Mouse (Mus musculus): ENCODE measurements around the gene Retreg2.

Retreg2 gene

DNA sequence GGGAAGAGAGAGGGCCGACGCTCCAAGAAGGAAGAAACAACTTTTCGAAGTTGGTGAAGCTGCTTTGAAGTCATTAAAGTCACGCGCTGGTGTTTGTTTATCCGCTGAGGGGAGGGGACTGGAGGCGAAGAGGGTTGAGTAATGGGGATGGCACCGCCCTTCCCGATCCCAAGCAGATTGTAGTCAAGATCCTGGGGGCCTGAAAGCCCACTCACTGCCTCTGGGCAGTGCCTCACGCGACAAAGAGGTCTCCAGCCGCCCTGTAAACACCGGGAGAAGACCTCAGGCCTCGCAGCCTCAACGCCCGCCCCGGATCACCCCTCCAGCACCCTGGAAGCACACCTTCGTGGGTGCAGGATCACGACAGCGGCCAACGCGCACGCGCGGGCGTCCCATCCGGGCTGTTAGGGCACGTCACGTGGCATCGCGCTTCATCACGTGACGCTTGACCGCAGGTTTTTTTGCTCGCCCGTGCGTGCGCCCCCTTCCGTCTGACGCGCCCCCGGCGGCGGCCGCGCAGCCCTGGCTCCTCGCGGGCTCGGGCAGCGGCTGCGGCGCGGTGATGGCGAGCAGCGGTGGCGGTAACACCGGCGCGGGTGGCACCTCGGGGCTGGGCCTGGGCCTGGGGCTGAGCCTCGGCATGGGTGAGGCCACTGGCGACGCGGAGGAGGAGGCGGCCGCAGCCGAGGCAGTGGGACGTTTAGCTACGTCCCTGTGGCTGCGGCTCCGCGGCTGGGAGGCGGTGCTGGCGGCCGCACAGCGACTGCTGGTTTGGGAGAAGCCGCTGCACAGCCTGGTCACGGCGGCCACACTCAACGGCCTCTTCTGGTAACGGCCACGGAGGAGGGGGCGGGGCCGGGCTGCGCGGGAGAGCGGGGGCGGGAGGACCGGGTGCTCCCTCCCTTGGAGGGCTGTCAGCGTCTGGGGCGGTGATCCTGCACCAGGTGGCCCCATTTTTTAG, at the start of gene Retreg2, which contains the start of gene Cnppd1:
Retreg2 (plus strand) TSS at position 478 of the 961 bp plus-strand sequence.
Cnppd1 (minus strand) TSS at position 411 of the 961 bp plus-strand sequence.
- peak; percentile 96 for DNase-seq (ENCODE audit: low spot score)

DNA sequence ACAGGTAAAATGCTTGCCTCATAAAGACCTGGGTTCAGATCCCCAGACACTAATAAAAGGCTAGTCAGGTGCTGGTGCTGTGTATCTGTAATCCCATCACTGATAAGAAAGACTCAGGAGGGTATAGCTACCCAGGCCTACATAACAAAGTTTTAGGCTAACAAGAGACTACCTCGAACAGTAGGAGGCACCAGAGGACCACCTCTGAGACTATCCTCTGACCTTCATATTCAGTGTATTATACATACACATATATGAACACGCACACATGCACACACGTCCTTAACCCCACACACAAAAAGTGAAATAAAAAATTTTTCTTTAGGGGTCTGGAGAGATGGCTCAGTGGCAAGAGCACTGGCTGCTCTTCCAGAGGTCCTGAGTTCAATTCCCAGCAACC, 20.4 kb upstream of the Retreg2 start:
- DNase-seq (ENCODE audit: low spot score), result no peak

DNA sequence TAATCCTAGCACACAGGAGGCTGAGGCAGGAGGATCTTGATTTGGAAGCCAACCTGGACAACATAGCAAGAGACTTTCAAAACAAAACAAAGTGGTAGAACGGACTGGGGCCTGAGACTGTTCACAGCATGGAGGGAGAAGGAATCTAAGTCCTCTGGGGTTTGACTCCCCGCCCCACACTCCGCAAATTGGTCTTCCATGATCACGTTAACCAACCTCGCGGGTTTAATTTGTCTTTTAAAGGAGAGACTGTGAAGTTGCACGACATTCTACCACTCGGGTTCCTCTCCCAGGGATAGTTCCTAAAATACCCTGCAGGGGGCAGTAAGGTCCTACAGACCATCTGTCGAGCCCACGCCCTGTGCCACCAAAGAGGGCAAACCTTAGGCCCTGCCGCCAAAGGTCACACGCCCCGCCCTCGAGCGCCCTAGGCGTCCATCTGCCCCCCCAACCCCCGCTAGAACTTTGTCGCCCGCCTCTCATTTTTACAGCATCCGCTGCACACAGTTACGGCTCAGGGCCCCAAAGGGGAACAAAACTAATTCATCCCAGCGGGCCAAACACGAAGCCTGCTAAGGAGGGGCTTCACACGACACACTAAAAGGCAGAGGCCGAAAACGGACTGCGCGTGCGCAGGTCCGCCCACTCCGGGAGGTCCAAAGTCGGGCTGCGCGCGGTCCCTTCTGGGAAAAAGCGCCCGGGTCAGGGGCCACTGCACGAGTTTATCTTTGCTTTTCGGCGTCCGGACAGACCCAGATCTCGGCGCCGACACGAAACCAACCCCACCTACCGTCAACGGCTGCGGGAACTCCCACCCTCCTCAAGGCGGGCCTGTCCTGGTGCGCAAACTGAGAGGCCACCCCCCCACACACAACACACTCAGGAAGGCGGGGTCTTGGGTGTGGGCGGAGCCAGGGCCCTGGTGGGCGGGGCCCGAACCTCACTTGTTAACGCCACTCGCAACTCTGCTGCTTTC, 17.9 kb upstream of the Retreg2 start, which contains the start of gene Nhej1:
Nhej1 (minus strand) TSS at position 855 of the 976 bp plus-strand sequence.
- peak; percentile 93 for DNase-seq (ENCODE audit: low spot score)

DNA sequence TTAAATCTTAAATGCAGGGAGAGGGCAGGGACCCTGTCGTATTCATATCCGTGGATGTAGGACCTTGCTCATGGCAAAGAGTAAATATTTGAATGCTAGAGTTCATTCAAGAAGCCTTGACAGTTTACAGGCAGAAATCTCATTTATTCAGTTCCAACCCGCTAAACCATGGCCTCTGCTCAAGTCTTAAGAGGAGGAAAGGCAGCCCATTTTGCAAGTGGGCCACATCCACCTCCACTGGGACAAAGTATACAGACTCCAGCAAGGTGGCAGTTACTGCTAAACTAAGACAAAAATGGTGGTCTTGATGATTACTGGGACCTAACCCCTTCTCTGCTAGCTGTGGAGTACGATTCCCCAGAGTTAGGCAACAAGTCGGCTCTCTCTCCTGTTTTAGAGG, 17.2 kb upstream of the Retreg2 start:
- no peak for DNase-seq (ENCODE audit: low spot score)

DNA sequence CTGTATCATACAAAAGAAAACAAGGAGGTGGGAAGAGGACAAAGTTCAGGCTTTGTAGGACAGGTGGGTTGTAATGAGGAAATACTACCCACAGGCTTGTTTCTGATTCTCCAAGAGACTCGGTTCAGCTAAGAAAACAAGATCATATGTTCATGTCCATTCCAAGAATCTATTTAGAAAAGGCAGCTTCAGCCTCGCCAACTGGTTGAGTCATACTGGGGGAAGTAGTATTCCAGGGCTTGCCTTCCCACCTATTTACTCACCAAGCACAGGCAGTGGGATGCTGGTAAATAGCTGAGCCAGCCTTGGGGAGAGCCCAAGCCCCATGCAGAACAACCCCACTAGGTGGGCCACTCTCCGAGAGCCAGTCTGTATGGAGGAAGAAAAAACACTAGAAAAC, 13.9 kb upstream of the Retreg2 start:
- no peak for DNase-seq (ENCODE audit: low spot score)

DNA sequence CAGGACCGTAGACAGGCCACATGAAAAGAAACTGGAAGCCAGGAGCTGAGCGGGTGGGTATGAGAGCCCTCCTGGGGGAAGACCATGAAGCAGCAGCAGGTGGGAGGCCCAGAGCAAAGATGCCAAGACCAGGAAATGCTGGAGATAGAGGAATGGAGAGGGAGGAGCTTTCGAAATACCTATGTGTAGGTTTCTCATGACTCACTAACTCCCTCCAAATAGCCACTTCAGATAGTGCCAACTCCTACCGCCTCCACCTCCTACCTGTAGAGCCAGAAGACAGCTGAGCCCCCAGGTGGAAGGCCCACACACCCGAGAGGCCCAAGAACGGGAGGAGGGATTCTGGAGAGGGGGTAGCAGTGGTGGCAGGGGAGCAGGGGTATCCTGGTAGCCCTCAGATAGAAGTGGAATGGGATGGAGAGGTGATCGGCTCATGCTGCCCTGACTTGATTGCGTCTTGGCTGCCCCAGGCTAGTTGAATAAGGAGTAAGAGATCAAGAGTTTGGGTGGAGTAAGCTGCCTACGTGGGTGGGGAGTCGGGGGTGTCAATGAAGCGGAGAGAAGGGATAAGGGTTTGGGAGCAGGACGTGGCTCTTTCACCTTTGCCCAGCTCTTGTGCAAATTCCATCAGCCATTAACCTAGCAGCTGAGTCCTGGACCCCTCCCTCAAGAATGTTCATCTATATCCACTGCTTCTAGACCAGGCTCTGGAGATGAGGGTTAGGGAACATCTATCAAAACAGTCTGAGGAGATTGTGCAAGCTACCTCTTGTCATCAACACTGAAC, 9.0 kb upstream of the Retreg2 start, which contains the start of gene Slc23a3:
Slc23a3 (minus strand) TSS at position 470 of the 787 bp plus-strand sequence.
- no peak for DNase-seq (ENCODE audit: low spot score)

DNA sequence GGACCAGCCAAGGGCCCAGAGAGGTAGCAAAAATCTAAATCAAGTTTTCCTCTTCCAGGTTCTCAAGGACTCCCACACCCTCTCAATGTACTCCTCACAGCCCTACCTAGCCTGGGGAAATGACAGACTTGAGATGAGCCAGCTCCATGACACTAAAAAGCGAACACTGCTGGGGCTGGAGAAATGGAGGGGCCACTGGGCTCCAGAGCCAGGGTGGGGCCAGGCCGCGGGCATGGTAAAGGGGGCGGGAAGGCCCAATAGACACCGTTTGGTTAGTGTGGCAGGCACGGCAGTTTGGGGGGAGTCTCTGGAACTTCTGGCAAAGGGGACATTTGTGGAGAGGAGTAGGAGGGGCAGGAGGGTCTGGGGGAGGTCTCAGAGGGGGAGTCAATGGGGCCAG, 6.3 kb upstream of the Retreg2 start:
- DNase-seq (ENCODE audit: low spot score), result no peak

DNA sequence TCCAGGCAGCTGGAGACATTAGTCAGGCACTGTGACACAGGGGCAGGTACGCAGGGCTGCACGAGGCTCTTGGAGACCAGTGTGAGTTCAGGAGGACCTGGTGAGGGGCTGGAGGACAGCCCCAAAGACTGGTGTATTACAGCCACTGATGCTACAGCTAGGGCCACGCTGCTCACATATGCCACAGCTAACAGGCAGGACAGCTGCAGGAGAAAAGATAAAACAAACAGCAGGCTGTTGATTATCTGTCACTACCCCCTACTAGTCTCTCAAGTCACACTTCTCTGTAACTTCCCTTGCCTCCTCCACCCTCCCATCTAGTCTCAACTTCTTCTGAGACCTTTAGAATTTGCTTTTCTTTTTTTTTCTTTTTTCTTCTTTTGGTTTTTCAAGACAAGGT, 5.8 kb upstream of the Retreg2 start:
- DNase-seq (ENCODE audit: low spot score), result no peak

DNA sequence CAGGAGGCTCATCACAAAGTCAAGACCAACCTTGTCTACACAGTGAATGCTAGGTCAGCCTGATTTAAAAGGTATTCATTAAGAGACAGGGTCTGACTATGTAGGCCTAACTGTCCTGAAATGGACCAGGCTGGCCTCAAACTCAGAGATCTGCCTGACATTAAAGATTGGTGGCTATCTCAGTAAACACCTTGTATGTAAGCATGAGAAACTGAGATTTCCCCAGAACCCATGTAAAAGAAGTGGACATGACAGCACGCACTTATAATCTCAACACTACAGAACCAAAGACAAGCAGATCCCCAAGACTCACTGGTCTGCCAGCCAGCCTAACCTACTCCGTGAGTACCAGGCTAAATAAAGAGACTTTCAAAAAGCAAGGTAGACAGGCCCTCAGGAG, 4.1 kb upstream of the Retreg2 start:
- DNase-seq (ENCODE audit: low spot score), result no peak

DNA sequence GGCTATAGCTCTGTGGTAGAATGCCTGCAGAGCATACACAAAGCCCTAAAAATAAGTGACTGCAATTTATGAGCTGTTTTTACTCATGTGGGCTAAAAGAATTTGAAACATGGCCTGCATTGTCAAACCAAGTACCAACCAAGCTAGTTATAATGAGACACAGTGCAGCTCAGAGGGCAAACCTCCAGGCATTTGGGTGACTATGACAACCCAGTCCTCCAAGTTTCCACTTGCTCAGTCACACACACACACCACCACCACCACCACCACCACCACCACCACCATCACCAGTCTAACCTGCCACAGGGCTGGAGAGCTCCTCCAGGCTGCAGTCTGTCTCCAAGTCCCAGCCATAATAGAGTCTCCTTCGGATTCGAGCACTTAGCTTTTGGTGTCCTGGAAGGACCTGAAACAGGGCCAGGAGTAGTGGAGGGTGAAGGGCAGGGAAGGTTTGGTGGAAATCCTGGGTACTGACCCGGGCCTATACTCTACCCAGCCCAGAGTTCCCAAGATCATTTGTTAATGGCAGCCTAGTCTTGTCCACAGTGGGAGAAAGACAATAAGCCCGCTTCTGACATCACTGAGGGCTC, 1.9 kb upstream of the Retreg2 start:
- no peak for DNase-seq (ENCODE audit: low spot score)

DNA sequence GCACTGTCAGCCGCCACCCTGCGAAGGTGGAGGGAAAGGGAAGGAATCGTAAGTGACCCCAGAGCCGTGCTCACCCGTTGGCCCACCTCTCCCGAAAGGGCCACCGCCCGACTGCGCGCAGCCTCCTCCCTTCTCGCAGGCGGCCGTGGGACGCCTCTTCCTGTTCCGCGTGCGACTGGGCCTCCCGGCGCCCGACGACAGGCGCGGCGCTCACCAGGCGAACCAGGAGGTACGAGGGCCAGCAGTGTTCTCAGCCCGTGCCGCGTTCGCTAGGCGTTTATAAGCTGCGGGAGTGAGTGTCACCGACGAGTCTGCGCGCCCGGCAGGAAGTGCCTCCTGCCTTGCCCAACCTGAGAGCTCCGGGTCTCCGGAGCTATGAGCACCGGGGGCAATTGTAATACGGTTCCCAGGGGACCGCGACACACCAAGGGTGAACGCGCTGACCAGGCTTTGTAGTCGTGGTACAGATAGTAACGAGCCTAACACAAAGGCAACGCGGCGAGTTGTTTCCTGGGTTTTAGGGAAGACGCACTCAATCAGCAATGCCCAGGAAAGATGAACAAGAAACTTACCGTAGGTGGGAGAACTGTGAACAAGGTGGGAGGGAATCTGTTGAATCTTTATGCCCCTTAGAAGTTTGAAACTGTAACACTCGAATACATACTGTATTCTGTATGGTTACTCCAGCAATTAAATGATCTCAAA, 940 bp upstream of the Retreg2 start:
- peak; percentile 57 for DNase-seq (ENCODE audit: low spot score)

DNA sequence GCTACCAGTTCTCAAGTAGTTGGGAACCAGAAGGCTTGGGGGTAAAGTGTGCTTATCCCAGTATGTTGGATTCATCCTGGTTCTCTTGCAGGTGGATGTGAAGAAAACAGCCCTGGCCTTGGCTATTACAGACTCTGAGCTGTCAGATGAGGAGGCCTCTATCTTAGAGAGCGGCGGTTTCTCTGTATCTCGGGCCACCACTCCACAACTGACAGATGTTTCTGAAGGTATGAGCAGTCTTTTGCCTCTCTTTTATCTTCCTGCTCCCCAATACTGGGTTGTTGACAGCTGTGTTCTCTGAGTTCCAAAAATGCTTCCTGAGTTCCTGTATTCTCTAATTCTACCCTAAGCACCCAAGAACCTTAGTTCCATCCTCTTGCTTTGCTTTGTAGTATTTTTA, 3.0 kb downstream of the Retreg2 start:
- DNase-seq (ENCODE audit: low spot score), result no peak

DNA sequence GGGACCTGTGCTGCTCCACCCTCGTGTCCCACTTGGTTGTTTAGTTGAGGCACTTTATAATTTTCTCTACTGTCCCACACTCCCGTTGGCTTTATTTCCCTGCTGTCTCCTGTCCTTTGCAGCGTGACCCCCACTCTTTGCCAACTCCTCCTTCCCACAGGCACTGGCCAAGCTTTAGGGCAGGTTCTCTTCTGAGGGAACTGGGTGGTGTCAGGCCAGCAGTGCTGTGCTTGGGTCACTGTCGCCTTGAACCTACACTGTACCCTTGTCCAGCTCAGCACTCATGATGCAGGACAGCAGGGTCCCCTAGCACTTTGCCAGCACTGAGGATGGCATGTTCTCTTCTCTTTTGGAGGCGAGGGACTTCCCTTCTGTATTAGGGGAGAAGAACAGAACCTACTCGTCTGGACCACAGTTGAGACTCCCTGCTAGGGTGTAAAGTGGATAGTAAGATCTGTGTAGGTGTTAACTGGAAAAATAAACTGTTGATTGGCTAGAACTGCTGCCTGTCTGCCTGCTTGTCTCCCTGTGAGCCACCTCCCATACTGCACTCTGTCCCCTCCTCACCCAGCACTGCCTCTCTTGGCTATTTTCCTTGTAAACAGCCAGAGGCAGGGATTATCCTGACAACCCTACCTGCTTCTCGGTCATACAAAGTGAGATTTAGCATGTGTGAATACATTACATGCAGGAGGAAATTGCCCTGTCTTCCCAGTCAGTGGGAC, 5.0 kb downstream of the Retreg2 start:
- no peak for DNase-seq (ENCODE audit: low spot score)

DNA sequence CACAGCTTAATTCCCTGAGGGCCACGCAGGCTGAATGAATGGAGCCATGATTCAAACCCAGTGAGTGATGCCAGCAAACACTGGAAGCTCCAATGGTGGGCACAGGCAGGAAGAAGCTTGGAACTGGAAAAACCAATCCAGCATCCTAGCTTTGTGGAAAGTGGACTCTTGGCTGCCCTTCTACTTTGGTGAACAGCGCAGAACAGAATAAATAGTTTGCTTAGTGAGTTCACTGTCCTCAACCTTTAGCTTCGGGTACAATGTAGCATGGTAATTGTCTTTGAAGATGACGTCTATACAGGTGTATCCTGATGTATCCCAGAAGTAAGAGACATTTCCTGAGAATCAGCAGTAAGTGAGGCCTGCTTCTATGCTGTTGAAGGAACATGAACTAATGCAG, 6.1 kb downstream of the Retreg2 start:
- no peak for DNase-seq (ENCODE audit: low spot score)

DNA sequence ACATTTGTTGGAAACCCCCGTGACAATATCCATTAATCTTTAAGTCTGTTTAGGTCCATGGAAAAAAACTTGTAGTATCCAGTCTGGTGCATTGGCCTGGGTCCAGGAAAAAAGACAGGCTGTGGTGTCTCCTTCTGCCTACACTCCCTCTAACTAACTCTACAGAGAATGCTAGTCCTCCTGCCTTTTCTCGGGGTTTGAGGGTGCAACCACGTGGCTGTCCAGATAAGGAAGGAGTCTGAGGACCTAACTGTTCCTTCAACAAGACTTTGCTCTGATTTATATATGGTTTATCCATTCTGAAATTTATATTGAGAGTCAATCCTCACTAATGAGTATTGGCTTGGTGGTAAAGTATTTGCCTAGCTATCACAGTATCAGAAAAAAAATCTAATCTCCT, 13.3 kb downstream of the Retreg2 start:
- peak; percentile 1 for DNase-seq (ENCODE audit: low spot score)

DNA sequence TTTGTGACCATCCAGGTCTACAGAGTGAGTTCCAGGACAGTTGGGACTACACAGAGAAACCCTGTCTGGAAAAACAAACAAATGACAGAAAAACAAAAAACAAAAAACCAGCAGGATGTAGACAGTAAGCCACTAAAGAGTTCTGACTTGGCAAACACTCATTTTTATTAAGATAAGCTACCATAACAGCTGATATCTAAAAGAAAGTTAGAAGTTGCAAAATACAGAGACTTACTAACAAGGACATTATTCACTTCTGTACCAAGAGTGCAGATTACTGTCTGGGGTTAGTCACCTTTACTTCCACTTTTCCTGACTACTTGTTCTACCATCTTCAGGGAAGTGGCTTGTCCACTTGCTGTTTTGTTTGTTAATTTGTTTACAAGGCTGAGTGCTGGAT, 16.4 kb downstream of the Retreg2 start:
- no peak for DNase-seq (ENCODE audit: low spot score)

DNA sequence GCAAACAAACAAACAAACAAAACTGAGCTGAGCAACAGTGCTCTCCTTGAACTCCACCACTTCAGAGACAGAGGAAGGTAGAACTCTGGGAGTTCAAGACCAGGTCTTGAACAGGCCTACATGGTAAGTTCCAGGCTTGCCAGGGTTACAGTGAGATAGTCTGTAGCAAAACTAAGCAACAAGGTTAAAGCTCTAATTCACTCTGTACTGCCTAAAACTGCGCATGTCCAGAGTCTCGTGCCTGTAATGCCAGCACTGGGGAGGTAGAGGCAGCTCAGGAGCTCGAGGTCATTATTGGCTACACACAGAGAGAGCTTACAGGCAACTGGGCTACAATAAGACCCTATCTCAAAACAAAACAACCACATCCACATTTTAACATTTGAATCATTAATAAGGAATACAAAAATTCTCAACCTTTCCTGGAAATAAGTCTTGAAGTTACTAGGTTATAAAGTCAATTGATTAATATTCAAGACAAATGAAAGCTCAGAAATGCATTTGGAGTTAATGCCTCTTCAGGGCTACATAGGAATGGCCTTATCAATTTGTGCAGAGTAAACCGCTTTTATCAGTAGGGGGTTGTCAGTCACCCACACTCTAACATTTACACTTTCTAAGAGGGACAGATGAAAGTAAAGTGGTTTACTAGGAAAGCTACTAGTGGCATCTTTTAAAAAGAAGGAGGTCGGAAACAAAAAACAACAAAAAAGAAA, 17.1 kb downstream of the Retreg2 start:
- no peak for DNase-seq (ENCODE audit: low spot score)

DNA sequence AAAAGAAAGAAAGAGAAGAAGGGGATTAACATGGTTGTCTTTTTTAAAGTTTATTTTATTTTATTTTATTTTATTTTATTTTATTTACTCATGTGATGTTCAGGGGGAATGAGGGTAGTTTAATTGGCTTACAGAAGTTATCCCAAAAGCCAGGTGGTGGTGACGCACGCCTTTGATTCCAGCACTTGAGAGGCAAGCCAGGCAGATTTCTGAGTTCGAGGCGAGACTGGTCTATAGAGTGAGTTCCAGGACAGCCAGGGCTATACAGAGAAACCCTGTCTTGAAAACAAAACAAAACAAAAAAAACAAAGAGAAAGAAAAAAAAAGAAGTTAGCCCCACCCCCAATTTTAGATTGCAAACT, 17.7 kb downstream of the Retreg2 start:
- no peak for DNase-seq (ENCODE audit: low spot score)

DNA sequence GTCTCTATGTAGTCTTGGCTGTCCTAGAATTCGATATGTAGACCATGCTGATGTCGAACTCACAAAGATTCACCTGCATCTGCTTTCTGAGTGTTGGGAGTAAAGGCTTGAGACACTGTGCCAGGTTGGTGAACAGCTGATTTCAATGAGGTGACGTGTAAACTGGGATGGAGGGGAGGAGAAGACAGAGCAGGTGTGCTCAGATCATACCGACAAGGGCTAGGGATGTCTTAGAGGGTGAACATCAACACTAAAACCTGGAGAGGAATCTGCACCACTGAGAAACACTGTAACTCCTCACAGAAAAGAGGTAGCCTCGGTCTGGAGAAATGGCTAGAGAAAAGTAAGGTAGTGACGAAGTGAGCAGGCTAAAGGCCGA, 25.5 kb downstream of the Retreg2 start:
- DNase-seq (ENCODE audit: low spot score), result no peak

Measured in layer of hippocampus, adult 11-12 months (tissue).